Mouse (Mus musculus): ENCODE measurements around the gene Nav1.

Nav1 gene

DNA sequence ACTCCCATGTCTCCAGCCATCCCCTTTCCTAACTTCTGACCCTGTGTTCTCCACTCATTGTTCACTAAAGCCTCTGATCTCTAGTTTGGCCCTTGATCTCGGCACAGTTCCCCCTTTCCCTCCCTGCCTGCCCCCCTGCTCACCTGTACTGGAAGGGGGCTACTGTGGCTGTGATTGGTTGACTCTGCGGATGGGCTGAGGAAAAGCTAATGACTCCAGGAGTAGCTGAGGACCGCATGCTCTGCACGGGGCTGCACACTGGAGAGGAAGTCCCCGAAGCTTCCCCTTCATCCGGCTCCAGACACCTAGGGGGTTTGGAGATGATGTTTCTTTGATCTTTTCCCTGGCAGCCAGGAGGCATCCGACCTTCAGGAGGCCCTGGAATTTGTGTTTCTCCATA lies at the start of gene Nav1:
Nav1 (minus strand) TSS at position 277 of the 400 bp plus-strand sequence.
- CTCF ChIA-PET: no interaction called here

DNA sequence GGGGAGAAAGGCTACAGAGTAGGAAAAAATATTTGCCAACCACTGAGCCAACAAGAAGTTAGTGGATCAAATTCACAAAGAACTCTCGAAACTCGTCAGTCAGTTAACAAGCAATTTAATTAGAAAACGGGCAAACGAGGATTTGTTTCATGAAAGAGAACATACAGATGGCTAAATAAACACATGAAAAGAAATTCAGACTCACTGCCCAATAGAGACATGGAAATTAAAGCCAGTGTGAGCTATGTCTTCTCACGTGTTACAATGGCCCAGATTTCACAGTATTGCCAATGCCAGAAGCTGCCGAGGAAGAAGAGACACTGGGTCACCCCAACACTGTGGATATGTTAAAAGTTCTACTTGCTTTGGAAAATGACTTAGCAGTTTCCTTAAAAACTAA lies 46.8 kb upstream of the Nav1 start:
- CTCF ChIA-PET: no interaction called here

DNA sequence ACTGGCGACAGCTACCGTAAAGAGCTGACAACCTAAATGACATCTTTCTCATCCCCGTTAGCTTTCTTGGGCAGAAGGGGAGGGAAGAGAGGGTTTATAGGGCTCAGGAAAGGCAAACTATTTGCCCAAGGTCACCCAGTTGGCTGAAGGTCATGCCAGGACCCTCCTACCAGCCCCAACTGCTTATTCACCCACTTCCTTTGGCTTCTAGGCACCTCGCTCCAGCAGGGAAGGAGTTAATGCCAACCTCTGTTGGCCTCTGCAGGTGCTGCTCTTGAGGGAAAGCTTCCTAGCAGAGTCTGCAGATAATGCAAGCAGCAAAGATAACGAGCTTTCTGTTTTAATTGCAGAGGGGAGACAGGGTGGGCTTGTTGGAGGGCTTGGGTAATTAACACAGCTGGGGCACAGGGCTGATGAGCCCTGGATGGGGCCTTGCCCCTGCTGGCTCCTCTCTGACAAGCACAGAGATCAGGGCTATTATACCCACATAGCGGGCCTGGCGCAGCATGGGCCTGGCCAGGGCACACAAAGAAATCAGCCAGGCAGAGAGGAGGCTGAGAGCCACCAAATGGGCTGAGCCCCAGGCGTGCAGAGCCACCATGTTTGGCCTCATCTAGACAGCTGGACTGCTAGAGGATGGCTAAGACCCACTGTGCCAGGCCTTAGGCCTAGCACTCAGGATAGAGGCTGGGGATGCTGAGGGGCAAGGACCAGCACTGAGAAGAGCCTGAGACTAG lies 38.5 kb upstream of the Nav1 start:
- CTCF ChIA-PET: no interaction called here

DNA sequence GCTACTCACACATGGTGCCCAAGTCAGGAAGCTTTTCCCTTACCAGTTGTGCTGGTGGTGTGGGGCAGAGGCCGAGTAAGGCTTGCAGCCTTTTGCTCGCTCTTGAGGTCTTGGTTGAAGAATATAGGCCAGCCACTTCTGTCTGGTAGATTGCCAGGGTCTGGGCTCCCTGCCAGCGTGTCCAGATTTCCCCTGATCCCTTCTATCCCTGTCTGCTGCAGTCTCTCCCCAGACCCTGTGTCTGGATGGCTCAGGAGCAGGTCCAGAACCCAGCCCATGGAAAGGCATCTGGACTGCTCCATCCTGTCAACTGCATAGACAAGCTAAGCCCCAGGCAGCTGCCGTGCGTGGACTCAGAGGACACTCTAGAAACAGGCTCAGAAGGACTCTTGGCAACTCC lies 37.0 kb upstream of the Nav1 start:
- CTCF ChIA-PET: no interaction called here

DNA sequence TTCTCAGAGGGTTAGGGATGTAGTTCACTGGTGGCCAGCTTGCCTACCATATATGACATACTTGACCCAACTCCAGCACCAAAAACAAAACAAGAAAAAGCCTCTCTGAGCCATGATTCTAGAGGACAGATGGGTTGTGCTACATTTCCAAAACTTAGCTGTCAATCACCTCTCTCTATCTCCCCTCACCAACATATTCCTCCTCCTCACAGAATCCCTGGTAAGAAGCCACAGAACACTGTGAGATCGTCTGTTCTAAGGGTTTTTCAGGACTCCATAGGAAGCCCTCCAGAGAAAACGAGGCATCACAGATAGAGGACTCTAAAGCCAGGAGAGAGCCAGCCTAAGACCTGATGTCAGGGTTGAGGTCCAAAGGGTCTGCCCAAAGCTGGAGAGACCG lies 36.6 kb upstream of the Nav1 start:
- CTCF ChIA-PET: no interaction called here

DNA sequence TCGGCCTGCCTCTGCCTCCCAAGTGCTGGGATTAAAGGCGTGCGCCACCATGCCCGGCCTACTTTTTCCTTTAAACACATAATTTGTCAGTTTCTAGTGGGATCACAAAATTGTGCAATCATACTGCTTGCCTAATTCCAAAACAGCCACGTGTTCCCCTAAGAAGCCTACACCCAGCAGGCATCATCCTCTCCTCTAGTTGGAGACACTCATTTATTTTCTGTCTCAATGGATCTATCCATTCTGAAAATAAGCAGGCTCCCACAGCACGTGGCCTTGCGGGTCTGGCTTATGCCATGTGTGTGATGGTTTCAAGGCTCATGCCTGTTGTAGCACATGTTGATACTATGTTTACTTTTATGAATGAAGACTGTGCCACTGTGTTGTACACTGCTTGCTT lies 32.8 kb upstream of the Nav1 start:
- CTCF ChIA-PET: no interaction called here

DNA sequence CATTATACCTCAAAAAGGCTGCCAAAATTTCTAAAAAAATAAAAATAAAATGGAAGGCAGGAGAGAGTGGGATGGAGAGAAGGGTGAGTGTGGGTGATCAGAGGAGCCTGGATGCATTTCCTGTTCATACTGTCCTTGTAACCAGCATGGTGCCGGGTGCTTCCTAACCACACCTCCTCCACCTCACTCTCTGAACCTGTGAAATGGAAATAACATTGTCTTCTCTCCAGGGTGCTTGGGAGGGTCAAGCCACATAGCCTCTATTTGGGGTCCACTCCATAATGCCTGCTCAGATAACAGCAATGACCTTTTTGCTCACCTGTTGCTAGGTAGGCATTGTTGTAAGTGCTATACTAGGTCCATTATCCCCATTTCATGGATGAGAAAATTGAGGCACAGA lies 32.0 kb upstream of the Nav1 start:
- CTCF ChIA-PET: no interaction called here

DNA sequence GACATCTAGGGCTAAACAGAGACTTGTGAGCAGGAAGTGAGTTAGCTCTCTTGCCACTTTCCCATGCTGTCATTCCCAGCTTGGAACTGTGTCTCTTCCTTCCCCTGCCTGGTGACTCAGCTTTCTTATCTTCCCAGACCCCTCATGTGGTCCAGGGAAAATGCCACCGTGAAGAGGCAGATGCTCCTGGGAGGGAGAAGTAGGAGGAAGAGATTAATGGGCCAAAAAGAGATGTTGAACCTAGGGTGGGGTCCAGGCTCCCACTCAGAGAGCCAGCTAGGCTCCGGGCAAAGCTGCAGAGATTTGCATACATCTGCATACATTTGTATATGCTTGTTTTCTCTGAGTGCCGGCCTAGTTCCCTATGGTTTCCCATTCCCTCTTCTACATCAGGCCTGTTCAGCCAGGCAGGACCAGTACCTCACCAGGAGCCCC lies 30.5 kb upstream of the Nav1 start:
- CTCF ChIA-PET: no interaction called here

DNA sequence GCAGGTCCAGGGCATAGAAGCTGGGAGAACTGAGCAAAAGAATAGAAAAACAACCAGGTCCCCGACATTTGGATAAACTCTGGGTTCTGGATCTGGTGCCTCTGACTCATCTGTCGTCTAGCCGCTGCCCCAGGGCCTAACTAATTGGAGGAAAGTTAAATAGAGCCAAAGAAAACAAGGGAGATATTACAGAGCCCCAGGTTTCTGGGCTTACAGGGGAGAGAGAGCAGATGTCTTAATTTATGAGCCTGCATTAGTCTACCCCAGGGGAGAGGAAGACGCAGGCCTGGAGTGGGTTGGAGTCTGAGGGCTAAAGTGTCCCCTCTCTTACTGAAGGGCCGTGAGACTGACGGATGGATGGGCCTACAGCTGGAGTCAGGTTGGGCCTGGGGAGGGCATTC lies 29.0 kb upstream of the Nav1 start:
- CTCF ChIA-PET: no interaction called here

DNA sequence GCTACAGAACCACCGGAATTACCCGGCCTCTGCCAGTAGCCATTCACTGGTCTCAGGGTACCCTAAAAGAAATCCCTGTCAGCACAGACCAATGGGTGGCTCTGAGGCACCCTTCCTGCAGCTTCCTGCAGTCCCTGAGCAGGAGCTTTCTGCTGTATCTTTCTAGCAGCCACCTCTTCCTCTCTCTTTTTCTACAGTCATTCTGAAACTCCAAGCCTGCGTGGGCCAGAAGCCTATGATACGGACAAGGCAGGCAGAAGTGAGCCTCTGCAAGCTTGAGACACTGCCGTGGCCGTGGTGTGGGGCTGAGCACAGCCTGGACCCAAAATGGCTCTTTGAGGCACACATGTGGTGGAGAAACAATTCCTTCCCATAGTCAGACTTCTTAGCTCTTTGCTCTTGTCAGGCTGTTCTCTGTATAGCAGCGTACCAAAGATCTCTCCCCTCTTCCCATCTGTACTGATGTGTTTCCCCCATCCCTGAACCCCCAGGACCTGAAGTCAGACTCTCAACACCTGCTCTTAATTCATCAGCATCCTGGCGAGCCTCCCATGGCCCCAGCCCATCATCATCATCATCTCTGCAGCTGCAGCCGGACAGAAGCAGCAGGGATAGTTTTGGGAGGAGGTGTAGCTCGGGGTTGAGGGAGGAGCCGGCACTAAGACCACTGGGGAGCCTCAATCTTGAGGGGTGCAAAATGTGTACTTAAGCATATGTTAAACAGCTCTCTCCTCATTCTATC lies 28.4 kb upstream of the Nav1 start:
- CTCF ChIA-PET: no interaction called here

DNA sequence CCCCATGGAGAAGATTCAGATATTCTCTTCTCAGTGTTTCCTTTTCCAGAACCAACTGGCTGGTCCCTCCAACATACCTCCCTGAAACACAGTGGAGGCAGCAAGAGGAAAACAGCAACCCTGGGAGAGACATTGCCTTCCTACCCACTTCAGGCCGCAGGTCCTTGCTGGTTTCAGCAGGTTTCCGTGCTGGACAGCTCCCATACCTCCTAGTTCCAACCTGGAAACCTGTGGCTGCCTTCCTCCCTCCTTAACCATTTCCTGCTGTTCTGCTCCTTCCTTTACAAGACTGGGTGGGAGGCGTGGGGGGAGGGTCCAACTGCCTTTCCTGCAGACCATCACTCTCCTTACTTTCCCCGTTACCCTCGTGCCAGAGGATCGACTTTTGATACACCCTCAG lies 27.7 kb upstream of the Nav1 start:
- CTCF ChIA-PET: no interaction called here

DNA sequence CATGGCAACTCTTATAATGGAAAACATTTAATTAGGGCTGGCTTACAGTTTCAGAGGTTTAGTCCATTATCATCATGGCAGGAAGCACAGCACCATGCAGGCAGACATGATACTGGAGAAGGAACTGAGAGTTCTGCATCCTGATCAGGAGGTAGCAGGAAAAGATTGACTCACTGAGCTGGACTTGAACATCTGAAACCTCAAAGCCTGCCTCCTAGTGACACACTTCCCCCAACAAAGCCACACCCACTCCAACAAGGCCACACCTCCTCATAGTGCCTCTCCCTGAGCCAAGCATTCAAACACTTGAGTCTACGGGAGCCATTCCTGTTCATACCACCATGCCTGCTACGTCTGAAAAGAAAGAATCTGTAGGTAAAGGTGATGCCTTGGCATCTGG lies 26.8 kb upstream of the Nav1 start:
- CTCF ChIA-PET: no interaction called here

DNA sequence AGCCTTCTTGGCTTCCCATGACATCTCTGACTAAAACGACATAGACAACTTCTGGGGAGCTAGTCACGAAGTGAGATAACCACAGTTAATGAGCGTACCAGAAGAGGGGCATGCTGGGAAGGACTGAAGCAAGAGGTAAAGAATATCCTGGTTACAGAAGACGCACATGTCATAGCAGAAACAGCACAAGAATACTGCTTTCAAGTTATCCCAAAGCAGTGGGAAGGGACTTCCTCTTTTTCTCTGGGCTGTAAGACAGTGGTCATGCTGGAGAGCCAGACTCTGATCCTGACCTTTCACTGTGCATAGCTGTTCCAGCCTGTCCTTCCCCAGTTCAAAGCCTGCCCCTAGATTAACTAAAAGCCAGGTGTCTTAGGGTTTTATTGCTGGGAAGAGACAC lies 26.4 kb upstream of the Nav1 start:
- CTCF ChIA-PET: no interaction called here

DNA sequence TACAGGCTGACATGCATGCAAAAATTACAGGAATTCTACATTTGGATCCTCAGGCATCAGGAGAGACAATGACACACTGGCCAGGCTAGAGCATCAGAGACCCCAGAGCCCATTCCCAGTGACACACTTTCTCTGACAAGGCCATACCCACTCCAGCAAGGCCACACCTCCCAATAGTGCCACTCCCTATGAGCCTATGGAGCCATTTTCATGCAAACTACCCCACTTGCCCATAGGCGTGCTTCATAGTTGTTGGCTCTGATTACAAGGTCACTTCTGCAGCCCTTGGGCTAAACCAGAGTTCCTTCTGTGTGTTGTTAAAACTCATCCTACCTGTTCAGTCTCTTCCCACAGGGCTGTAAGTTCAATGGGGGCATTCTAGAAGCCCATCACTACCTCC lies 25.1 kb upstream of the Nav1 start:
- CTCF ChIA-PET: no interaction called here

DNA sequence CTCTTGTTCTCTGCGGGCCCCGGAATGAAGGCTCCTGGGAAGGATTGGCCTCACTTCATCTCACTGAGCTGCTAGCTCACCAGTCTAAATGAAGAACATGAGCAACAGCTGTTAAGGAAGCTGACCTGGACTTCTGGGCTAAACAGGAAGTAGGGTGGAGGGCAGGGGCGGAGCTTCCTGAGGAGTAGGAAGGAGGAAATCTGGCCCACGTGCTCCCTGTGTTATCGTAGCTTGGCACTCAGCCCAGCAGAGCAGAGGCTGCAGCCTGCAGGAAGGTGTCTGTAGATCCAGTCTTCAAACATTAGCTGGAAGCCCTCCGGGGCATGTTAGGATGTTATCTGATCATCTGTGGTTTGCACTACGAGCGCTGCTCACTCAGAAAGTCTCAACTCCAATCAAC lies 24.4 kb upstream of the Nav1 start:
- CTCF ChIA-PET: no interaction called here

DNA sequence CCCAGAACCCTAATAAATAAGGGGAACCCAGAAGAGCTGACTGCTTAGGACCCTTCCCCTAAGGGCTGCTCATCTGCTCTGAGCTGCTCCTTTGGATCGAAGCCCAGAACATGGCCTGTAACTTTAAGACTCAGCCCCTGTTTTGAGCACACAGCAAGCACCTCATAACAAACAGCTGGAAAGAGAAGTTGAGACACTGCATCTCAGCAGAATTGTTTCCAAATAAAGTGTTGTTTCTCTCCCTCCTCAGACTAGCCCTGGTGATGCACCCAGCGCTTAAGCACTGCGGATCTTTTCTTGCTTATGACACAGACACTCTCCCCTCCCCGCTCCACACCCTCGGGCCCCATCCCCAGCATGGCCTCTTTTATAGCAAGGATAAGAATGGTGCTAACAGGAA lies 22.8 kb upstream of the Nav1 start:
- CTCF ChIA-PET: no interaction called here

DNA sequence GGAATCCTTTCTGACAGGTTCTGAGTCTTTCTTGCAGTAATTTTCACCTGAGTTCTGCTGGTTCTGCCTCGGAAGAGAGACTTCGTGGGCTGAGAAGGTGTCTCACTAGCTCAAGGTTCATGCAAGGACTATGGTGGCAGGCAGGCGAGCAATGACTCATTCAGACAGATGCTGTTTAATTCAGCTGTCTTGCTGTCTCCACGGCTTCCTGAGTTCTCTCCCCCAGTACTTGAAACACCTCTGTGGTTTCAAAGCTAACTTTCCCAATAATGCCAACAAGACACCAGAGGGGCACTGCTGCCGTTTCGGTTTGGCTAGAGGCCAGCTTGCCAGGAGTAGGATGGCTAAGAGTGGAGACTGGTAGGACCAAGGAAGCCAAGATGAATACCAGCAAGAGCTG lies 19.1 kb upstream of the Nav1 start:
- CTCF ChIA-PET: no interaction called here

DNA sequence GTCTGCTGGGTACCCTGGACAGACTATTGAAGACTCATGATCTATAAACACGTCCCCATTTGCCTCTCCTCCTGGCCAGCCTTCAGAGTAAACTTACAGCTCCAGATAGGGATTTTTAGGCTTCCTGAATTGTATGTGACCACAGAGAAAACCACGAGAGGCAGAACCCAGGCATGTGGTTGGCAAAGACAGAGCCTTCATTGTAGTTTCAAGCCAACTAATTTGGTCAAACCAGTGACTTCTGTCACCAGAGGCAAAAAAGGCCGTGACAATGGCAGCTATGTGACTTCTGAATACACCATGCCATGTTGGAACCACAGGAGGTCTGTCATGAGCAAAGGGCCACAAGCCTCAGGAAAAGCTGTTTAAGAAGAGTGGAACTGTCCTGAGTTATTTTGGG lies 18.6 kb upstream of the Nav1 start:
- CTCF ChIA-PET: no interaction called here

DNA sequence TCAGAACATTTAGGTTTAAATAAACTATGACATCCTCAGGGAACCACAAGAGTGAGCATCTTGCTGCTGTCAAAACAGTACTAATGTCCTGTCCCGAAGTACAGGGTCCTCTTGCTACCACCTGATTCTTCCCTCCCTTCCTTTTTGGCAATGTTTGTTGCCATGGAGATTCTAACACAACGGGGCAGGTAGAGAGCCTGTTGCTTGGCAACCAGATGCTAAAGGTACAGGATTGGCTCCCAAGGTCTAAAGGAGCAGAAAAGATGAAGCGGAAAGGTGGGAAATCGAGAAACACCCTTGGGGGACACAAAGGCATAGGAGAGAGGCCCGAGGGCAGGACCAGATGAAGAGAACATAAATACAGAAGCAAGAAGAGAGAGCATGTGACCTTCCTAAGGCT lies 17.6 kb upstream of the Nav1 start:
- CTCF ChIA-PET: no interaction called here

DNA sequence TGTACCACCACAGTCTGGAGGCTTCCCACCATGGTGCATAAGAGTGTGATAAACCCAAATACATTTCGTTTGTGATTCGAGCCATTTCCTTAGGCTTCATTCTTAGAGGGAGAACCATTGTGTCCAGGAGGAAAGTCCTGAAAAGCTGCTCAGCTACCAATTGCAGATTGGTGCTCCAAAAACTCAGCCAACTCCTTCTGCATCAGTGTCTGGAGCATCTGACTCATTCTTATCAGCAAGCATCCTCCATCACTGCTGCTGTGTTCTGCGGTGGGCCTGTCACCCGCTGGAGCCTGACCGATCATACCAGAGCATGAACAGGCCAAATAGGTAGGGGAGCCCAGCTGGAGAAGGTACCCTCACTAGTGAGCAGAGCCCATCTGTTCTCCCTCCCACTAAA lies 16.0 kb upstream of the Nav1 start:
- CTCF ChIA-PET: no interaction called here

DNA sequence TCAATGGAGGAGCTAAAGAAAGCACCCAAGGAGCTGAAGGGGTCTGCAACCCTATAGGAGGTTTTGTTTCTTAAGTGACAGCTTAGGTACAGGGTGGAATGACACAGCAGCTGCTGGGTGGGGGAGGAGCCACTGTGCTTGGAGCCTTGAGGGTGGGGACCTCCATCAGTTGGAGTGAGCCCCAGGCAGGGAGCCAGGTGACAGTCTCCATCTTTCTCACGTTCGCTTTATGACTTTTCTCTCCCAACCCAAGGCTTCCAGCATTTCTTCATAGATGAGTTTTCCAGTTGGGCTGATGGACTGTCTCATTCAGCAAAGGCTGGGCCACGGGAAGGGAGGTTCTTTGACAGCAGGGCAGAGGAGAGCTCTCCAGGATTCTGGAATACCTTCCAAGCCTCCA lies 14.2 kb upstream of the Nav1 start:
- CTCF ChIA-PET: no interaction called here

DNA sequence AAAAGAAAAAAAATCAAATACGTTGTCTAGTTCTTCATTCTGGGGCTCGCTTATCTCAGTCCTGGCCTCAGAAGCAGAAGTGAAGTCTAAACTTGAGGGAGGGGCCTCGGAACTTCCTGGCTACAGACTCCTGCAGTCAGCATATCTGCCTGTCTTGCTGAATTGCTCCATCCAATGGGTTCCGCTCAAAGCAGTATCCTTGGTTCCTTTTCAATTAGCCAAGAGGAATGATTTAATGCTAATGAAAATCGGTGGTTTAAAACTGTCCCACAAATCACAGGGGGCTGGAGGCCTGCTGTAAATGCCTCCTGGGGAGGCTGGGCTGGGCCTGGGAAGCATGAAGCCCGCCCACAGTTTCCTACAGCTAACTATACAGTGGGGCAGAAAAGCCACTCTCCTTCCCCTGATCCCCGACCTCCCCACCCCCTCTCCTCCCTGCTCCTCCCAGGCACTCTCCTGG lies 12.9 kb upstream of the Nav1 start:
- CTCF ChIA-PET: no interaction called here

DNA sequence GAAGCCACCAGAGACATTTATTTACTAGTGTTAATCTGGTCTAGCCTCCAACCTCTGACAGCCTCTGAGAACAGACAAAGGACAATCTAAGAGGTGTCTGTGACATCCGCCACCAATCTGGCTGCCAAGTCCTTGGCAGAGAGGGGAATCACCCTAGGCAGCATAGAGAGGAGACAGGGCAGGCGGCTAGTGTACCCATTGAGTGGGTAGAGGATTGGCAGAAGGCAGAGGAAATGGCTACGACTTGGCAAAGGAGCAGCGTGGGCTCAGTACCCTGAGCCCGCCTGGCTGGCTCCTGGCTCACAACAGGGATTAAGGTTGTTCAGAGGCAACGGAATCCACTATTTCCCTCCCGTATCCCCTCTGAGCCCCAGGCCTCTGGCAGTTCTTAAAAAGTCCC lies 12.0 kb upstream of the Nav1 start:
- CTCF ChIA-PET: no interaction called here

DNA sequence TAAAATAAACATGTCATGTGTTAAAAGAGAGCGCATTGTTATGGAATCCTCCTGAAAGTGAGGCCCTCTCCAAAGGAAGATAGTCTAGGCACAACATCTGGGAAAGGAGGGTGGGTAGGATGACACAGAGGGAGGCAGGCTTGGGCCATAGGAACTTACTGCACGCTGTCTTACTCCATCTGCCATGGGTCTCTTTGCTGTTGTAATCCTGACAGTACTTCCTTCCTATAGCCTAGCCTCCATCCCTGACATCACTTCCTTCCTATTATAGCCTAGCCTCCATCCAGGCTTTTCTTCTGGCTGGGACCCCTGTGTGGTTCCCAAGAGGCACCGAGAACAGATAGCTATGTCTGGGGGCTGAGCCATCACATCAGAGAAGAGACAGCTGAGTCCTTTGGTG lies 10.2 kb upstream of the Nav1 start:
- CTCF ChIA-PET: no interaction called here

Data from spleen, embryonic (tissue).